Mouse (Mus musculus): ENCODE results near the gene Flt4. TPM values are rescaled to one million over a fixed set of nuclear protein-coding genes. Genes with fewer than 3 reads are reported as not detected.

Flt4 gene
- total and polyA plus RNA-seq, 3 experiments, result 0.06 to 0.17 TPM; not detected in 1

- Histone ChIP-seq H3K4me2 (ENCODE audit: insufficient read depth, low read depth, poor library complexity, severe bottlenecking) (no peak overlapping the region), H3K36me3 (replicated peaks in 1 of 2; ENCODE audit: control insufficient read depth in 1 of 2, insufficient read depth in 1 of 2, low read length in 1 of 2) (peaks cover 8 to 36% of the 10 kb centered on the region in 2 experiments), H3K4me3 (replicated peaks in 1 of 3; ENCODE audit: low read depth in 2 of 3, low read length in 2 of 3, poor library complexity in 1 of 3) (no peak overlapping the region), H3K27me3 (replicated peaks) (peaks cover 3% of the 10 kb centered on the region), H3K79me2 (replicated peaks; ENCODE audit: control insufficient read depth, extremely low read depth, insufficient read depth, poor library complexity, severe bottlenecking) (no peaks in the 10 kb centered on the region), H3K9ac (ENCODE audit: insufficient read depth, low read depth) (no peak overlapping the region), H3K27ac (ENCODE audit: insufficient read depth, low read depth) (no peak overlapping the region), H3K9me3 (replicated peaks; ENCODE audit: low read length) (no peaks in the 10 kb centered on the region), H3K4me1 (ENCODE audit: control insufficient read depth in 1 of 2, insufficient read depth in 2 of 2) (peaks cover 2 to 20% of the 10 kb centered on the region in 2 experiments; a peak in 2 of 4 replicates)
- TF ChIP-seq SIN3A (IDR thresholded peaks at IDR 0.05; ENCODE audit: low read length), result no peak
- TF ChIP-seq TCF12 (IDR thresholded peaks at IDR 0.05; ENCODE audit: low read depth, low read length), result no peak
- TF ChIP-seq MAZ (IDR thresholded peaks at IDR 0.05; ENCODE audit: low read depth, low read length), result 0 out of 2 replicates have a peak, but pooled peaks have one; percentile 27
- TF ChIP-seq CHD2 (IDR thresholded peaks at IDR 0.05; ENCODE audit: low read length), result 0 out of 2 replicates have a peak, but pooled peaks have one; percentile 2
- DNase-seq (ENCODE audit: extremely low read depth), result no peak
- dilution Hi-C loops (cut with MboI; ENCODE audit: extremely low pct_ligation_motif_present, extremely low pct_unique_long_range_greater_than_20kb, low sequenced_read_pairs), result no loop called here
- in situ Hi-C loops (cut with MboI; ENCODE audit: low pct_ligation_motif_present, low pct_unique_long_range_greater_than_20kb, low sequenced_read_pairs), result no loop called here
Measured at GRCm38 (mm10) chr11:49665462-49665861, 56.4 kb downstream of the Flt4 start.

- Histone ChIP-seq H3K4me1 (ENCODE audit: control insufficient read depth in 1 of 2, insufficient read depth in 2 of 2) (peaks cover 0 to 29% of the 10 kb centered on the region in 2 experiments; a peak in 2 of 4 replicates), H3K27me3 (replicated peaks) (no peaks in the 10 kb centered on the region), H3K27ac (ENCODE audit: insufficient read depth, low read depth) (no peak overlapping the region), H3K4me2 (ENCODE audit: insufficient read depth, low read depth, poor library complexity, severe bottlenecking) (no peak overlapping the region), H3K36me3 (replicated peaks in 1 of 2; ENCODE audit: control insufficient read depth in 1 of 2, insufficient read depth in 1 of 2, low read length in 1 of 2) (peaks cover 39 to 79% of the 10 kb centered on the region in 2 experiments), H3K9me3 (replicated peaks; ENCODE audit: low read length) (no peaks in the 10 kb centered on the region), H3K9ac (ENCODE audit: insufficient read depth, low read depth) (no peak overlapping the region), H3K4me3 (replicated peaks in 1 of 3; ENCODE audit: low read depth in 2 of 3, low read length in 2 of 3, poor library complexity in 1 of 3) (no peak overlapping the region), H3K79me2 (replicated peaks; ENCODE audit: control insufficient read depth, extremely low read depth, insufficient read depth, poor library complexity, severe bottlenecking) (no peaks in the 10 kb centered on the region; the same call in 1 of the 2 replicates)
- dilution Hi-C loops (cut with MboI; ENCODE audit: extremely low pct_ligation_motif_present, extremely low pct_unique_long_range_greater_than_20kb, low sequenced_read_pairs) (no loop called here), in situ Hi-C loops (cut with MboI; ENCODE audit: low pct_ligation_motif_present, low pct_unique_long_range_greater_than_20kb, low sequenced_read_pairs) (no loop called here)
- TF ChIP-seq USF1 (IDR thresholded peaks at IDR 0.05; ENCODE audit: low read depth, low read length), result no peak
- TF ChIP-seq CTCF (conservative IDR thresholded peaks at IDR 0.05 in 1 of 2, IDR thresholded peaks at IDR 0.05 in 1 of 2; ENCODE audit: low read depth in 2 of 2, low read length in 2 of 2), result 0 out of 4 replicates have a peak, but pooled peaks of 1 of the 2 experiments have one; percentile 3
- no peak for DNase-seq (ENCODE audit: extremely low read depth)
Measured at GRCm38 (mm10) chr11:49673433-49673832, 64.4 kb downstream of the Flt4 start.

- Histone ChIP-seq H3K9ac (ENCODE audit: insufficient read depth, low read depth) (no peak overlapping the region), H3K36me3 (replicated peaks in 1 of 2; ENCODE audit: control insufficient read depth in 1 of 2, insufficient read depth in 1 of 2, low read length in 1 of 2) (peaks cover 61 to 92% of the 10 kb centered on the region in 2 experiments), H3K27me3 (replicated peaks) (no peaks in the 10 kb centered on the region), H3K4me1 (ENCODE audit: control insufficient read depth in 1 of 2, insufficient read depth in 2 of 2) (peaks cover 0 to 11% of the 10 kb centered on the region in 2 experiments; a peak in 2 of 4 replicates), H3K79me2 (replicated peaks; ENCODE audit: control insufficient read depth, extremely low read depth, insufficient read depth, poor library complexity, severe bottlenecking) (peaks cover 22% of the 10 kb centered on the region; the same call in 1 of the 2 replicates), H3K4me3 (replicated peaks in 1 of 3; ENCODE audit: low read depth in 2 of 3, low read length in 2 of 3, poor library complexity in 1 of 3) (no peak overlapping the region), H3K27ac (ENCODE audit: insufficient read depth, low read depth) (no peak overlapping the region), H3K9me3 (replicated peaks; ENCODE audit: low read length) (no peaks in the 10 kb centered on the region), H3K4me2 (ENCODE audit: insufficient read depth, low read depth, poor library complexity, severe bottlenecking) (no peak overlapping the region)
- no peak for TF ChIP-seq SMC3 (IDR thresholded peaks at IDR 0.05; ENCODE audit: low read depth, low read length)
- no peak for TF ChIP-seq SIN3A (IDR thresholded peaks at IDR 0.05; ENCODE audit: low read length)
- TF ChIP-seq KAT2A (IDR thresholded peaks at IDR 0.05; ENCODE audit: insufficient replicate concordance, low read length), result no peak
- no peak for TF ChIP-seq MYC (IDR thresholded peaks at IDR 0.05; ENCODE audit: low read depth, low read length)
- dilution Hi-C loops (cut with MboI; ENCODE audit: extremely low pct_ligation_motif_present, extremely low pct_unique_long_range_greater_than_20kb, low sequenced_read_pairs) (no loop called here), in situ Hi-C loops (cut with MboI; ENCODE audit: low pct_ligation_motif_present, low pct_unique_long_range_greater_than_20kb, low sequenced_read_pairs) (no loop called here)
- DNase-seq (ENCODE audit: extremely low read depth), result no peak
Measured at GRCm38 (mm10) chr11:49684237-49684973, 75.3 kb downstream of the Flt4 start.
